Mouse (Mus musculus) liver, postnatal 0 days (tissue): ENCODE measurements around the gene Ubtd1.

ENCODE experiments used
- CTCF ChIP-seq: sonication (generic); IDR thresholded peaks from 2 replicates; pipeline ENCODE4 v1.5.1; 2016; ENCODE audit warnings: antibody characterized with exemption, low read depth
- EP300 ChIP-seq: IDR thresholded peaks from 2 replicates; pipeline ENCODE4 v1.6.1; 2016; ENCODE audit warnings: antibody characterized with exemption, low read depth, mild to moderate bottlenecking

GRCm38 (mm10) chr19:42026158-42026557 lies 44.6 kb downstream of the Ubtd1 start:
- TF ChIP-seq CTCF (peak; percentile 97), EP300 (no peak)
